Mouse (Mus musculus): ENCODE data around the gene Mfsd5.

The Mfsd5 gene

GRCm38 (mm10) chr15:102248131-102248811 is 31.0 kb upstream of the Mfsd5 start:
- no peak for ATAC-seq (ENCODE audit: low TSS enrichment)

- ATAC-seq (ENCODE audit: low TSS enrichment), result no peak
These were observed 30.5 kb upstream of the Mfsd5 start for GRCm38 (mm10) chr15:102248812-102249191.

- ATAC-seq (ENCODE audit: low TSS enrichment), result no peak
These were observed 30.0 kb upstream of the Mfsd5 start for GRCm38 (mm10) chr15:102249251-102249691.

- ATAC-seq (ENCODE audit: low TSS enrichment), result no peak
These were observed 29.3 kb upstream of the Mfsd5 start for GRCm38 (mm10) chr15:102249967-102250366.

GRCm38 (mm10) chr15:102250521-102250920 is 28.7 kb upstream of the Mfsd5 start:
- no peak for ATAC-seq (ENCODE audit: low TSS enrichment)

- no peak for ATAC-seq (ENCODE audit: low TSS enrichment)
These were observed 23.6 kb upstream of the Mfsd5 start for GRCm38 (mm10) chr15:102255547-102256255.

GRCm38 (mm10) chr15:102256431-102257201 is 22.6 kb upstream of the Mfsd5 start:
- ATAC-seq (ENCODE audit: low TSS enrichment), result 0 out of 2 replicates have a peak, but pooled peaks have one; percentile 12

GRCm38 (mm10) chr15:102257202-102258075 is 21.8 kb upstream of the Mfsd5 start, which contains the start of gene Rarg:
Gene Rarg, minus strand, starts transcription at chr15:102257517.
- ATAC-seq (ENCODE audit: low TSS enrichment), result peak; percentile 32

GRCm38 (mm10) chr15:102258076-102258470 is 21.2 kb upstream of the Mfsd5 start:
- peak; percentile 53 for ATAC-seq (ENCODE audit: low TSS enrichment)

GRCm38 (mm10) chr15:102258581-102259253 is 20.5 kb upstream of the Mfsd5 start:
- no peak for ATAC-seq (ENCODE audit: low TSS enrichment)

- peak; percentile 77 for ATAC-seq (ENCODE audit: low TSS enrichment)
These were observed 16.7 kb upstream of the Mfsd5 start for GRCm38 (mm10) chr15:102262582-102262981.

- ATAC-seq (ENCODE audit: low TSS enrichment), result no peak
These were observed 16.2 kb upstream of the Mfsd5 start for GRCm38 (mm10) chr15:102263037-102263436.

GRCm38 (mm10) chr15:102265548-102265947 is 13.7 kb upstream of the Mfsd5 start:
- ATAC-seq (ENCODE audit: low TSS enrichment), result no peak

- ATAC-seq (ENCODE audit: low TSS enrichment), result no peak
These were observed 8.8 kb upstream of the Mfsd5 start, which contains the start of gene Gm9918 for GRCm38 (mm10) chr15:102270274-102270960. Gene Gm9918, plus strand, starts transcription at chr15:102270563.

GRCm38 (mm10) chr15:102271441-102271840 is 7.8 kb upstream of the Mfsd5 start:
- ATAC-seq (ENCODE audit: low TSS enrichment), result no peak

- ATAC-seq (ENCODE audit: low TSS enrichment), result no peak
These were observed 5.1 kb upstream of the Mfsd5 start for GRCm38 (mm10) chr15:102273982-102274716.

GRCm38 (mm10) chr15:102278726-102279091 is 545 bp upstream of the Mfsd5 start:
- ATAC-seq (ENCODE audit: low TSS enrichment), result no peak

- ATAC-seq (ENCODE audit: low TSS enrichment), result peak; percentile 66
These were observed 698 bp downstream of the Mfsd5 start for GRCm38 (mm10) chr15:102279783-102280520.

GRCm38 (mm10) chr15:102280623-102281022 is 1.4 kb downstream of the Mfsd5 start:
- ATAC-seq (ENCODE audit: low TSS enrichment), result no peak
